Comparison of ENCODE assay signal across 13 mouse cellular contexts in the genomic region with DNA sequence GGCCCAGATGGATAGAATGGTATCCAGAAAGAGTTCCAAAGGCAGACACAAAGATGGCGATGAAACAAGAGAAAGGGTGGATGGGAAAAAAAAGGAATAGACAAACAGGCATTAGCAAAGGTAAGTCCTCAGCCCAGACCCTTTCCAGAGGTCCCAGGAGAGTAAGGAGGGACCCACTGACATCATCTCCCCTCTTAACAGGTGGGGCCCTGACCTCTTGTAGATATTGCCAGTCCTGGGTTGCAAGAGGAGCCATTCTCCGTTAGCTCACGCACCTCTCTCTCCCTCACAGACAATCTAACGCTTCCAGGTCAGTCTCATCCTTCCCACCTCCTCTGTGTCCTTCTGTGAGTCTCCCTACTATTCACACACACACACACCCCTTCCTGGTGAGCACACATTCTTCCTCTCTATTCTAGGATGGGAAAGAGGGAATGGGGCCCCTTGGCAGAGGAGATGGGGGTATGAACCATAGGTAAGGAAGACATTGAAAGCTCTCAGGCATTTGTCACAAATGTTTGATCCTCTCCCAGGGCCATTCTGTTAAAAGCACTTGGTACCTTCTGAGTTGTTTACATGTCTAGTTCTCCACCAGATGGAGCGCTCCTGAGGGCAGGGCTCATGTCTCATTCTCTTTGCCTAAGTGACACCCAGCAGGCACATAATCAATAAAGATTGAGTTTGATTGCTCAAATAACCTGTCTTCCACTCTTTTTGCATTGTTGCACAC. TPM values are rescaled to one million over a fixed set of nuclear protein-coding genes. Genes with fewer than 3 reads are reported as not detected.
DNase-seq lines count a peak whose midpoint lies in the region; ATAC-seq and TF ChIP-seq lines count a peak whose summit lies in the region.
"Had no signal": no experiment of that assay in that cellular context is flagged by ENCODE, and none has a peak within 500 bp of the region (broad histone marks: within the 10 kb centered on the region; RNA-seq: fewer than 3 reads in every experiment).

No protein-coding gene starts in this region.

- peaks cover 63% of the 10 kb centered on the region for H3K4me1 ChIP-seq in hindbrain, embryonic 13.5 days (replicated peaks)
- H3K4me1 ChIP-seq in heart, adult 2 months (ENCODE audit: control insufficient read depth, insufficient read depth, low read length), result peaks cover 2% of the 10 kb centered on the region; the same call in 1 of the 2 replicates
- H3K4me1 ChIP-seq in lung, adult 2 months (ENCODE audit: control insufficient read depth, insufficient read depth, low read length), result peaks cover 5% of the 10 kb centered on the region

- no peaks in the 10 kb centered on the region for H3K79me2 ChIP-seq in heart, adult 2 months (replicated peaks; ENCODE audit: control insufficient read depth, insufficient read depth, low read length)

- TF ChIP-seq CTCF in left cerebral cortex, adult 2 months (IDR thresholded peaks at IDR 0.05), result peak; percentile 15
- TF ChIP-seq CTCF in heart, adult 2 months (IDR thresholded peaks at IDR 0.05), result no peak
- no peak for TF ChIP-seq CTCF in lung, adult 2 months (IDR thresholded peaks at IDR 0.05; ENCODE audit: insufficient read depth, low read length)

- H3K4me3 ChIP-seq in left cerebral cortex, adult 2 months, result peak overlapping the region; percentile 75
- peak overlapping the region; percentile 86 for H3K4me3 ChIP-seq in hindbrain, embryonic 13.5 days
- H3K4me3 ChIP-seq in heart, adult 2 months, result no peak overlapping the region
- H3K4me3 ChIP-seq in lung, adult 2 months (replicated peaks; ENCODE audit: extremely low read depth, low read depth, low read length), result no peak overlapping the region
- H3K4me3 ChIP-seq: lung, embryonic 15.5 days had no signal

- WGBS in hindbrain, embryonic 13.5 days, result 78% methylated on average over 5 of the region's 5 CpGs
- 82% methylated on average over 5 of the region's 5 CpGs for WGBS in heart, adult 2 months
- WGBS in lung, adult 2 months, result 68% methylated on average over 5 of the region's 5 CpGs

- H3K9me3 ChIP-seq in hindbrain, embryonic 13.5 days, result no peaks in the 10 kb centered on the region
- H3K9me3 ChIP-seq: lung, embryonic 15.5 days had no signal

- intact Hi-C loops in left cerebral cortex, adult 2 months (cut with DNase I), result no loop called here
- intact Hi-C loops in heart, adult 2 months (cut with DNase I), result no loop called here

- no peak for DNase-seq in left cerebral cortex, adult 2 months (ENCODE audit: extremely low spot score in 1 of 2, low spot score in 2 of 2)
- DNase-seq in left cerebral cortex, adult 11 months (ENCODE audit: low spot score), result no peak
- peak; percentile 69 to 71 for DNase-seq in cerebellum, postnatal 25 days
- peak; percentile 10 for DNase-seq in naive thymus-derived CD4-positive, alpha-beta T cell, adult 2 months (ENCODE audit: low read depth)
- no peak for DNase-seq in heart, adult 2 months
- DNase-seq in gastrocnemius, postnatal 4 days (ENCODE audit: low spot score in 2 of 2), result no peak
- DNase-seq in lung, adult 2 months, result no peak
- DNase-seq: adrenal gland, postnatal 10 days; gastrocnemius, postnatal 25 days; thymus, postnatal 4 days had no signal

- peaks cover 56% of the 10 kb centered on the region for H3K27me3 ChIP-seq in hindbrain, embryonic 13.5 days
- peaks cover 28% of the 10 kb centered on the region for H3K27me3 ChIP-seq in heart, adult 2 months (ENCODE audit: control insufficient read depth, insufficient read depth, low read length)

- ATAC-seq in hindbrain, embryonic 13.5 days (ENCODE audit: low FRiP score), result no peak
- ATAC-seq: inflammation-experienced regulatory T-cells, adult 6 months had no signal

- peak overlapping the region; percentile 88 for H3K27ac ChIP-seq in left cerebral cortex, adult 2 months
- no peak overlapping the region for H3K27ac ChIP-seq in hindbrain, embryonic 13.5 days
- no peak overlapping the region for H3K27ac ChIP-seq in heart, adult 2 months
- H3K27ac ChIP-seq: lung, embryonic 15.5 days had no signal

- peak overlapping the region; percentile 58; the same call in 1 of the 2 replicates for H3K9ac ChIP-seq in hindbrain, embryonic 13.5 days
- no peak overlapping the region for H3K9ac ChIP-seq in heart, adult 2 months (ENCODE audit: low read depth, low read length)
- H3K9ac ChIP-seq: lung, embryonic 15.5 days had no signal

- peak overlapping the region; percentile 55 for H3K4me2 ChIP-seq in hindbrain, embryonic 13.5 days

- no peak for TF ChIP-seq POLR2A in heart, adult 2 months (IDR thresholded peaks at IDR 0.05; ENCODE audit: insufficient read depth, low read depth, low read length)
- TF ChIP-seq POLR2A in lung, adult 2 months (IDR thresholded peaks at IDR 0.05; ENCODE audit: borderline replicate concordance, extremely low read depth, low read depth, low read length), result no peak

- no peak for TF ChIP-seq EP300 in heart, adult 2 months (IDR thresholded peaks at IDR 0.05; ENCODE audit: insufficient read depth, low read depth, low read length)

- H3K36me3 ChIP-seq in hindbrain, embryonic 13.5 days, result peaks cover 28% of the 10 kb centered on the region
- no peaks in the 10 kb centered on the region for H3K36me3 ChIP-seq in heart, adult 2 months (ENCODE audit: control insufficient read depth, insufficient read depth, low read length)
- H3K36me3 ChIP-seq: lung, embryonic 15.5 days had no signal

RNA-seq across cellular contexts. Expression of a gene that starts 1.9 kb away (rescaled TPM):
- 100 to 1,000 TPM; 132 to 133 TPM for total RNA-seq in left cerebral cortex, adult 2 months (2021)
- 26.6 and 27.3 TPM in 2 replicates for polyA plus RNA-seq in hindbrain, embryonic 13.5 days (2015; fragmentation: Nextera tagmentation; extraction: Ambion mirVana)
- total RNA-seq in heart, adult 2 months (2021), result under 1 TPM in 1 of 2 experiments, not detected in 1; 0.07 TPM
- 0.04 and 0.06 TPM in 2 replicates for polyA plus RNA-seq in heart, adult 2 months (2012; rRNA removed)
- total RNA-seq in gastrocnemius, postnatal 4 days (2021), result under 1 TPM; 0.15 to 0.29 TPM
- polyA plus RNA-seq in lung, adult 2 months (2012; rRNA removed), result 0.11 and 0.17 TPM in 2 replicates
- total RNA-seq: gastrocnemius, postnatal 25 days had no signal

RNA-seq across cellular contexts. Expression of a gene that starts 7.9 kb away (rescaled TPM):
- 1 to 10 TPM; 2.3 to 2.4 TPM for total RNA-seq in left cerebral cortex, adult 2 months (2021)
- polyA plus RNA-seq in hindbrain, embryonic 13.5 days (2015; fragmentation: Nextera tagmentation; extraction: Ambion mirVana), result 5.6 and 6.5 TPM in 2 replicates
- total RNA-seq in heart, adult 2 months (2021), result 1 to 10 TPM; 1.1 TPM
- polyA plus RNA-seq in heart, adult 2 months (2012; rRNA removed), result 1.6 and 2.2 TPM in 2 replicates
- total RNA-seq in gastrocnemius, postnatal 4 days (2021), result 1 to 10 TPM; 3.2 TPM
- polyA plus RNA-seq in lung, adult 2 months (2012; rRNA removed), result 7.2 and 7.8 TPM in 2 replicates

RNA-seq across cellular contexts. Expression of a gene that starts 16.0 kb away (rescaled TPM):
- 10 to 100 TPM; 21.5 to 26.3 TPM for total RNA-seq in left cerebral cortex, adult 2 months (2021)
- polyA plus RNA-seq in hindbrain, embryonic 13.5 days (2015; fragmentation: Nextera tagmentation; extraction: Ambion mirVana), result 86.5 and 91.1 TPM in 2 replicates
- total RNA-seq in heart, adult 2 months (2021), result 10 to 100 TPM; 23.4 to 24.0 TPM
- polyA plus RNA-seq in heart, adult 2 months (2012; rRNA removed), result 45.1 and 49.2 TPM in 2 replicates
- 10 to 100 TPM; 44.4 to 52.7 TPM for total RNA-seq in gastrocnemius, postnatal 4 days (2021)
- 89.9 and 102 TPM in 2 replicates for polyA plus RNA-seq in lung, adult 2 months (2012; rRNA removed)

RNA-seq across cellular contexts. Expression of a gene that starts 24.4 kb away (rescaled TPM):
- 1 to 10 TPM; 1.1 to 1.3 TPM for total RNA-seq in left cerebral cortex, adult 2 months (2021)
- polyA plus RNA-seq in hindbrain, embryonic 13.5 days (2015; fragmentation: Nextera tagmentation; extraction: Ambion mirVana), result 3.0 TPM in 2 replicates
- not detected for total RNA-seq in heart, adult 2 months (2021)
- 0.09 and 0.90 TPM in 2 replicates for polyA plus RNA-seq in heart, adult 2 months (2012; rRNA removed)
- not detected for total RNA-seq in gastrocnemius, postnatal 4 days (2021)
- polyA plus RNA-seq in lung, adult 2 months (2012; rRNA removed), result 10.8 and 11.0 TPM in 2 replicates
- total RNA-seq: adrenal gland, postnatal 10 days; gastrocnemius, postnatal 25 days had no signal
- polyA plus RNA-seq: inflammation-experienced regulatory T-cells, adult 6 months had no signal

RNA-seq across cellular contexts. Expression of a gene that starts 25.4 kb away (rescaled TPM):
- total RNA-seq in left cerebral cortex, adult 2 months (2021), result 1,000 to 10,000 TPM; 1,492 to 1,507 TPM
- polyA plus RNA-seq in hindbrain, embryonic 13.5 days (2015; fragmentation: Nextera tagmentation; extraction: Ambion mirVana), result 1,593 and 1,619 TPM in 2 replicates
- 1,000 to 10,000 TPM; 1,183 to 1,319 TPM for total RNA-seq in heart, adult 2 months (2021)
- polyA plus RNA-seq in heart, adult 2 months (2012; rRNA removed), result 464 and 736 TPM in 2 replicates
- total RNA-seq in gastrocnemius, postnatal 4 days (2021), result 1,000 to 10,000 TPM; 1,179 to 1,260 TPM
- 212 and 340 TPM in 2 replicates for polyA plus RNA-seq in lung, adult 2 months (2012; rRNA removed)

Comparison
In these comparisons a context has a peak if more than half of its experiments do, and no peak if none do; other contexts are left out.
1. DNase-seq: peak in cerebellum, postnatal 25 days (2 of 2) and naive thymus-derived CD4-positive, alpha-beta T cell, adult 2 months (single experiment); none in left cerebral cortex, adult 2 months (0 of 2), left cerebral cortex, adult 11 months (single experiment), heart, adult 2 months (0 of 2), gastrocnemius, postnatal 4 days (0 of 2) and lung, adult 2 months (single experiment).
2. H3K4me3 ChIP-seq: peak in left cerebral cortex, adult 2 months (single experiment) and hindbrain, embryonic 13.5 days (single experiment); none in heart, adult 2 months (single experiment) and lung, adult 2 months (single experiment).
3. RNA of a gene that starts 1.9 kb away (total RNA-seq): 132 to 133 TPM in left cerebral cortex, adult 2 months; 0.15 to 0.29 TPM in gastrocnemius, postnatal 4 days and 0.07 TPM in heart, adult 2 months; every median in the first group is over 100 times any median in the second.